Mouse (Mus musculus) brain, embryonic 14.5 days (tissue): ENCODE results near the gene Arhgap22.

Experiments used
- CTCF ChIP-seq: fragments of 200-500 bp; IDR thresholded peaks from 2 replicates; pipeline ENCODE4 v1.5.1; 2012; ENCODE audit warnings: inconsistent platforms, mild to moderate bottlenecking, moderate library complexity, borderline replicate concordance; ENCODE audit not compliant: insufficient read depth, insufficient read length; ENCODE audit errors: extremely low read depth
- POLR2A ChIP-seq: fragments of 200-500 bp; IDR thresholded peaks from 2 replicates; pipeline ENCODE4 v1.6.1; 2012; ENCODE audit warnings: mild to moderate bottlenecking, inconsistent platforms, borderline replicate concordance; ENCODE audit not compliant: poor library complexity, insufficient read depth, insufficient read length, severe bottlenecking; ENCODE audit errors: extremely low read depth

DNA sequence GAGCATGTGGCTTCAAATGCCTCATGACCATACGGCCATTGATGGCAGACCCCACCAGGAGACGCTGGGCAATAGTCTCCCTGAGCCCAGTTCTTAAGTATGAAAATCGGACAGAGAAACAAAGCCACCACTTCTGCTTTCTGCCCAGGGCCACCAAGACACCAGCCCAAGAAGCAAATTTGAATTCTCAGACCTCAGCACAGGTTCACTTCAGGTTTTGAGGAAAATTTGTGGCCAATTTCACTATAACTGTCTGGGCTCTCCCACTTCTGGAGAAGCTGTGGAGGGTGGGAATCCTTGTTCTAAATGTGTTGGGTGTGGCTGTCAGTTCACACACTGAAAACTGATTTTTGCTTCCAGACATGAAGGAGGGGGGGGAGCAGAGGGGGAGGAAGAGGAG lies 19.6 kb upstream of the Arhgap22 start:
- TF ChIP-seq CTCF (no peak), POLR2A (no peak)
